Mouse (Mus musculus): ENCODE data around the gene Trim7. TPM values are rescaled to one million over a fixed set of nuclear protein-coding genes. Genes with fewer than 3 reads are reported as not detected.
"Not testable (repeated sequence)": the region's sequence is repeated elsewhere in the genome, so short reads cannot be mapped to it uniquely, and the experiment has no call there.

Gene Trim7
- polyA plus RNA-seq (2014; fragmentation: Nextera tagmentation; extraction: Ambion mirVana), result 0.55 and 1.4 TPM in 2 replicates

- H3K36me3 ChIP-seq (ENCODE audit: insufficient read depth); DNase-seq; H3K9me3 ChIP-seq (ENCODE audit: low read depth, low read length); H3K4me1 ChIP-seq (ENCODE audit: insufficient read depth): not testable (repeated sequence)
- ATAC-seq (ENCODE audit: insufficient read depth), result peak; percentile 80
- H3K27ac ChIP-seq (ENCODE audit: low read depth), result peak within 1 kb of the TSS; percentile 33
- H3K27me3 ChIP-seq (ENCODE audit: insufficient read depth, low read length), result peaks cover 11% of the 10 kb centered on the region; the same call in 1 of the 2 replicates
- peak within 1 kb of the TSS; percentile 52 for H3K9ac ChIP-seq
- under 1% methylated on average over 33 of the region's 92 CpGs for WGBS
- peak within 1 kb of the TSS; percentile 44 for H3K4me3 ChIP-seq (ENCODE audit: low read depth, low read length)
- peak within 1 kb of the TSS; percentile 79 for H3K4me2 ChIP-seq
Observed at GRCm38 (mm10) chr11:48825979-48826751, at the start of gene Trim7, which contains the start of gene Gm12184. Gene Trim7, plus strand, starts transcription at chr11:48826140. Gene Gm12184, minus strand, starts transcription at chr11:48826655.

- H3K4me3 ChIP-seq (ENCODE audit: low read depth, low read length), result no peak overlapping the region
- no peaks in the 10 kb centered on the region for H3K36me3 ChIP-seq (ENCODE audit: insufficient read depth)
- WGBS, result 44% methylated on average over 9 of the region's 9 CpGs
- no peak overlapping the region for H3K4me2 ChIP-seq
- H3K4me1 ChIP-seq (ENCODE audit: insufficient read depth), result no peaks in the 10 kb centered on the region
- ATAC-seq (ENCODE audit: insufficient read depth), result no peak; the same call in 1 of the 2 replicates
- peak; percentile 37; the same call in 1 of the 2 replicates for TF ChIP-seq CTCF (IDR thresholded peaks at IDR 0.05; ENCODE audit: low read depth)
- no peak for DNase-seq
- H3K27me3 ChIP-seq (ENCODE audit: insufficient read depth, low read length), result no peaks in the 10 kb centered on the region
- H3K9ac ChIP-seq, result no peak overlapping the region
- no peak overlapping the region for H3K27ac ChIP-seq (ENCODE audit: low read depth)
- H3K9me3 ChIP-seq (ENCODE audit: low read depth, low read length), result no peaks in the 10 kb centered on the region
Observed at GRCm38 (mm10) chr11:48776664-48777063, 49.3 kb upstream of the Trim7 start.

GRCm38 (mm10) chr11:48777303-48777702, 48.6 kb upstream of the Trim7 start:
- 77% methylated on average over 9 of the region's 9 CpGs for WGBS
- Histone ChIP-seq H3K9me3 (ENCODE audit: low read depth, low read length) (no peaks in the 10 kb centered on the region), H3K4me1 (ENCODE audit: insufficient read depth) (no peaks in the 10 kb centered on the region), H3K9ac (no peak overlapping the region), H3K27ac (ENCODE audit: low read depth) (no peak overlapping the region), H3K4me3 (ENCODE audit: low read depth, low read length) (no peak overlapping the region), H3K27me3 (ENCODE audit: insufficient read depth, low read length) (no peaks in the 10 kb centered on the region), H3K36me3 (ENCODE audit: insufficient read depth) (no peaks in the 10 kb centered on the region), H3K4me2 (no peak overlapping the region)
- DNase-seq (no peak), ATAC-seq (ENCODE audit: insufficient read depth) (no peak)
- no peak for TF ChIP-seq CTCF (IDR thresholded peaks at IDR 0.05; ENCODE audit: low read depth)

GRCm38 (mm10) chr11:48779450-48779849, 46.5 kb upstream of the Trim7 start:
- no peaks in the 10 kb centered on the region for H3K4me1 ChIP-seq (ENCODE audit: insufficient read depth)
- H3K36me3 ChIP-seq (ENCODE audit: insufficient read depth), result no peaks in the 10 kb centered on the region
- DNase-seq (peak; percentile 63), ATAC-seq (ENCODE audit: insufficient read depth) (no peak)
- peak; percentile 41 for TF ChIP-seq CTCF (IDR thresholded peaks at IDR 0.05; ENCODE audit: low read depth)
- H3K9me3 ChIP-seq (ENCODE audit: low read depth, low read length), result no peaks in the 10 kb centered on the region
- no peak overlapping the region for H3K27ac ChIP-seq (ENCODE audit: low read depth)
- H3K9ac ChIP-seq, result no peak overlapping the region
- no peak overlapping the region for H3K4me2 ChIP-seq
- H3K4me3 ChIP-seq (ENCODE audit: low read depth, low read length), result no peak overlapping the region
- WGBS, result 37% methylated on average over 7 of the region's 7 CpGs
- H3K27me3 ChIP-seq (ENCODE audit: insufficient read depth, low read length), result no peaks in the 10 kb centered on the region

DNA sequence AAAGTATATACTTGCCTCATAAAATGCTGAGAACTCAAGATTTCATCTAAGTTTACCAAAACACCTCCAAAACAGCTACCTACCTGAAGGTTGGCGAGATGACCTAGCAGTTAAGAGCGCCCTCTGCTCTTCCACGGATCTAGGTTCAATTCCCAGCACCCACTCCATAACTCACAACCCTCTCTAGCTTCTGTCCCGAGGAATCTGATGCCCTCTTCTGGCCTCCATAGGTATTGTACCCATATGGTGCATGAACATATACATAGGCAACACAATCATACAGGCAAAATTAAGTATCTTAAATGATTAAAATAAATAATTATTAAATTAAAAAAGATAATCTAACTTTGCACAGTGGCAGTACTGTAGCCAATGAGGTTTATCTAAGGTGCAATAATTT, 43.7 kb upstream of the Trim7 start:
- H3K36me3 ChIP-seq (ENCODE audit: insufficient read depth), result no peaks in the 10 kb centered on the region
- H3K27ac ChIP-seq (ENCODE audit: low read depth), result no peak overlapping the region
- ATAC-seq (ENCODE audit: insufficient read depth), result no peak
- WGBS, result 82% methylated on average over 4 of the region's 4 CpGs
- H3K9ac ChIP-seq, result no peak overlapping the region
- no peaks in the 10 kb centered on the region for H3K27me3 ChIP-seq (ENCODE audit: insufficient read depth, low read length)
- H3K4me3 ChIP-seq (ENCODE audit: low read depth, low read length), result no peak overlapping the region
- no peaks in the 10 kb centered on the region for H3K9me3 ChIP-seq (ENCODE audit: low read depth, low read length)
- no peak for TF ChIP-seq CTCF (IDR thresholded peaks at IDR 0.05; ENCODE audit: low read depth)
- H3K4me1 ChIP-seq (ENCODE audit: insufficient read depth), result no peaks in the 10 kb centered on the region
- H3K4me2 ChIP-seq, result no peak overlapping the region
- DNase-seq, result no peak

DNA sequence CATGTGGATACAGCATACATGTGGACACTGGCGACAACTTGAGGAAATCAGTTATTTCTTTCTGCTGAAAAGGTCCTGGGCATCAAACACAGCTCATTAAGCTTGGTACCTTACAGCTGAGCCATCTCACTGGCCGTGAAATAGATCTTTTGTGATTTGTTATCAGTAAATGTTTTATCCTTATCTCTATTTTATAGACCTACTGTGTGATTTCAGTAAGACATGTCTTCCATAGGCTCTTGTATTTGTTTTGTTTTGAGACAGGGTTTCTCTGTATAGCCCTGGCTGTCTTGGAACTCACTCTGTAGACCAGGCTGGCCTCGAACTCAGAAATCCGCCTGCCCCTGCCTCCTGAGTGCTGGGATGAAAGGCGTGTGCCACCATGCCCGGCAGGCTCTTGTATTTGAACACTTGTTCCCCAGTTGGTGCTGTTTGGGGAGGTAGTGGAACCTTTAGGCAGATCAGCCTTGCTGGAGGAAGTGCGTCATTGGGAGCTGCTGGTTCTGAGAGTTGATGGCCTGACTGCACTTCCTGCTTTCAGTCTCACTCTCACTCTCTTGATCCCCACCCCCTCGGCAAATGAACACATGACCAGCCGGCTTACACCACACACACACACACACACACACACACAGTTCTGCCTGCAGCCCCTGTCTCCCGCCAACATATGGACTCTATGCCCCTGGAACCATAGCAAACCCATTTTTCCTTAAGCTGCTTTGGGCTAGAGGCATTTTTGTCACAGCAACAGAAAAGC, 38.3 kb upstream of the Trim7 start:
- Histone ChIP-seq H3K4me1 (ENCODE audit: insufficient read depth) (no peaks in the 10 kb centered on the region), H3K9ac (no peak overlapping the region), H3K4me2 (peak overlapping the region; percentile 53), H3K27ac (ENCODE audit: low read depth) (no peak overlapping the region; the same call in 1 of the 2 replicates), H3K9me3 (ENCODE audit: low read depth, low read length) (no peaks in the 10 kb centered on the region), H3K36me3 (ENCODE audit: insufficient read depth) (no peaks in the 10 kb centered on the region), H3K4me3 (ENCODE audit: low read depth, low read length) (peak overlapping the region; percentile 34), H3K27me3 (ENCODE audit: insufficient read depth, low read length) (no peaks in the 10 kb centered on the region)
- no peak for TF ChIP-seq CTCF (IDR thresholded peaks at IDR 0.05; ENCODE audit: low read depth)
- ATAC-seq (ENCODE audit: insufficient read depth) (peak; percentile 81), DNase-seq (peak; percentile 73)
- 44% methylated on average over 10 of the region's 10 CpGs for WGBS

Measured in lung, embryonic 14.5 days (tissue).